Mouse (Mus musculus) left cerebral cortex, postnatal 4 days (tissue): ENCODE measurements around the gene Serp2. TPM values are rescaled to one million over a fixed set of nuclear protein-coding genes. Genes with fewer than 3 reads are reported as not detected.

Source experiments
- DNase-seq: peaks from one replicate; pipeline ENCODE4 v3.0.0-alpha.2; 2022
- intact Hi-C: fragments of 180-260 bp; cut with DNase I; formaldehyde crosslinking; loops from one replicate; pipeline ENCODE4 v1.15.1; 2025
- total RNA-seq, 2 experiments: library from RNA; stranded (reverse); gene quantifications; 2 replicates each; pipeline ENCODE4 v1.2.3; 2021

Serp2 gene
- total RNA-seq, 2 experiments from 2014 or later: 174 to 175 TPM

GRCm38 (mm10) chr14:76570292-76570691 lies 13.6 kb upstream of the Serp2 start:
- no peak for DNase-seq
- intact Hi-C loops: no loop called here

GRCm38 (mm10) chr14:76569271-76569961 lies 12.7 kb upstream of the Serp2 start:
- intact Hi-C loops: no loop called here
- no peak for DNase-seq

GRCm38 (mm10) chr14:76568548-76568947 lies 11.9 kb upstream of the Serp2 start:
- intact Hi-C loops: no loop called here

GRCm38 (mm10) chr14:76567280-76567679 lies 10.6 kb upstream of the Serp2 start:
- intact Hi-C loops: no loop called here
- DNase-seq: no peak

More at GRCm38 (mm10) chr14:76568548-76568947, 11.9 kb upstream of the Serp2 start:
- no peak for DNase-seq

- intact Hi-C loops: no loop called here
- no peak for DNase-seq
These were observed 10.0 kb upstream of the Serp2 start for GRCm38 (mm10) chr14:76566711-76567110.

GRCm38 (mm10) chr14:76566193-76566592 lies 9.5 kb upstream of the Serp2 start:
- intact Hi-C loops: no loop called here

GRCm38 (mm10) chr14:76559208-76559607 lies 2.5 kb upstream of the Serp2 start:
- intact Hi-C loops: loop anchor here (5.0 kb wide), 1 partner anchor 52 kb away; no protein-coding TSS in a partner anchor
- no peak for DNase-seq

More at GRCm38 (mm10) chr14:76566193-76566592, 9.5 kb upstream of the Serp2 start:
- no peak for DNase-seq

DNA sequence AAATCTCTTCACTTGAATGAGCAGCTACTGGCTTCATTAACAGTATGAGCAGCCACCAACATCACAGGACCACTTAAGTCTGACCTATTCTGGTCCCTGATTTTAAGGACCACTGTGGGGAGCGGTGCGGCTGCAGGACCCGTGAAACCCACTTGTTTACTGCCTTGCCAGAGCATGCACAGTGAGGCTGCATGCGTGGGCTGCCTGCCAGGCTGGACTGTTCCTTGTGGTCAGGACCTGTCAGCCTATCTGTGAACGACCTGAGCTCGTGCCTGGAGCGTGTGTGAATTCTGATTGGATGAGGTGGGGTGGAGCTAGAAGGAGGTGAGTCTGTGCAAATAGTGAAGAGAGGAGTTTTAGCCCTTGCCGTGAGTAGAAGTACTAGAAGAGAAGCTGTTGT lies 1.5 kb upstream of the Serp2 start:
- peak; percentile 44 for DNase-seq
- intact Hi-C loops: loop anchor here (5.0 kb wide), 1 partner anchor 51 kb away; no protein-coding TSS in a partner anchor

DNA sequence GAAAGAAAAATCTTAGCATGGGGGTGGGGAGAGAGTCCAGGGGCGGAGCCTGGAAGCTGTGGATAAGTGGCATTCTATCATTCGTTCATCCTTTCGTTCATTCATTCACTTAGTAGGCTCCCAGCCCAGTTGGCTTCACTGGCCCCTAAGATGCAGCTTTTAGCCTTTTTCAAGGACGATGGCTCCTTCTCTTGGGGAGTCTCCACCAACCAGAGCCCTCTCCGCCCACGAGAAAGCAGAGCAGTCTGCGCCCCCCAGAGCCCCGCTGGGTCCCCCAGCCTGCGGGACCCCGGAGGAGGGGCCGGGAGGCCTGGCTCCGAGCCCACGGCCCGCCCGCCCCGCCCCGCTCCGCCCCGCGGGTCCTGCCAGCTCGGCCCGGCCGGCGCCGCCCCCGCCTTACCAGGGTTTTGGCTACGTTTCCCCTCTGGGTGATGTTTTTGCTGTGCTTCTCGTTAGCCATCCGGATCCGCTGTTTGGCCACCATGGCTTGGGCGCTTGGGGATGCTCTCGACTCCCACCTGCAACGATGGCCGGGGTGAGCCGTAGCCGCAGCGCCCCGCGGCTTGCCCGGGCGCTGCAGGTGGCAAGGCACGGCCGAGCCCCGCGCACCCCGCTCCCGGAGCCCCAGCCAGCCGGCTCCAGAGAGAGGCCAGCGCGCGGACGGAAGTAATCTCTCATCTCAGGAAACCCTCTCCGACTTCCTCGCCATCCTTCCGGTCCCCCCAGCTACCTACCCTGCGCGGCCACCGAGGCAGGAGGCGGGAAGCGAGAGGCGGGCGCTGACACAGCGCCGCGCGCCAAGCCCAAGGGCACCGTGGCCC lies 448 bp downstream of the Serp2 start:
- DNase-seq: peak; percentile 84
- intact Hi-C loops: loop anchor here (5.0 kb wide), 1 partner anchor 49 kb away; no protein-coding TSS in a partner anchor

- DNase-seq: no peak
- intact Hi-C loops: loop anchor here (5.0 kb wide), 1 partner anchor 48 kb away; no protein-coding TSS in a partner anchor
These were observed 1.2 kb downstream of the Serp2 start for GRCm38 (mm10) chr14:76555263-76556030.

- intact Hi-C loops: no loop called here
- no peak for DNase-seq
These were observed 12.6 kb downstream of the Serp2 start for GRCm38 (mm10) chr14:76544136-76544535.

- intact Hi-C loops: no loop called here
- no peak for DNase-seq
These were observed 15.3 kb downstream of the Serp2 start for GRCm38 (mm10) chr14:76541341-76541740.

DNA sequence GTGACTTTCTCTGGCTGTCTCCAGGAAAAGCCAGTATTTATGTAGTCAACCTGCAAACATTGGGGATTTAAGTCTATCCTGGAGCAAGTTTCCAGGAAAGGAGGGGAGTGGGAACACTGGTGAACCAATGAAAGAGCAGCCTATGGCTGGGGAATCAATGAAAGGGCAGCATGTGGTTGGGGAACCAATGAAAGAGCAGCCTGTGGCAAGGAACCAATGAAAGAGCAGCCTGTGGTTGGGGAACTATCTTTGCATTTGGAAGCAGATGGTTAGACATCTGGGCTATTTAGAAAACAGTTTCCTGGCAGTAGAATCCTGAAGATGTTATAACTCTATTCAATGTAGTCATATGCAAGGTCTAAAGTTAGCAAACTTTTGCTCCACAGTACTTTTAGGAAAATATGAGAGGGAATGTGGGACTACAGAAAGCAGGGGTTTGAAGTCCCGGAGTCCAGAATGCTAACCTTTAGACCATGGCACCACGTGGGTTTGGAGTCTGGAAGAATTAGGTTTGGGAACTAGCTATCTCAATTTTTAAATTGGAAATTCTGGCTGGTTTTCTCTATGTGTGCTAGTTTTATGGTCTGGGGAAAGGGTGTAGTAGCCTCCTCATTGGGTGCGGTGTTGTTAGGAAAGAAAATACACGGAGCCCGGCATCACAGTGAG lies 16.6 kb downstream of the Serp2 start:
- intact Hi-C loops: no loop called here
- no peak for DNase-seq

- intact Hi-C loops: no loop called here
- no peak for DNase-seq
These were observed 19.8 kb downstream of the Serp2 start for GRCm38 (mm10) chr14:76536921-76537320.

GRCm38 (mm10) chr14:76535096-76535495 lies 21.6 kb downstream of the Serp2 start:
- intact Hi-C loops: no loop called here

GRCm38 (mm10) chr14:76533170-76533815 lies 23.4 kb downstream of the Serp2 start:
- peak; percentile 49 for DNase-seq
- intact Hi-C loops: no loop called here

More at GRCm38 (mm10) chr14:76535096-76535495, 21.6 kb downstream of the Serp2 start:
- no peak for DNase-seq

- peak; percentile 73 for DNase-seq
- intact Hi-C loops: no loop called here
These were observed 24.2 kb downstream of the Serp2 start for GRCm38 (mm10) chr14:76532257-76533169.

GRCm38 (mm10) chr14:76531027-76531660 lies 25.5 kb downstream of the Serp2 start:
- DNase-seq: no peak
- intact Hi-C loops: no loop called here
